Mouse (Mus musculus): ENCODE data around the gene Myh11.
"Not testable (repeated sequence)": the region's sequence is repeated elsewhere in the genome, so short reads cannot be mapped to it uniquely, and the experiment has no call there.

The Myh11 gene

DNA sequence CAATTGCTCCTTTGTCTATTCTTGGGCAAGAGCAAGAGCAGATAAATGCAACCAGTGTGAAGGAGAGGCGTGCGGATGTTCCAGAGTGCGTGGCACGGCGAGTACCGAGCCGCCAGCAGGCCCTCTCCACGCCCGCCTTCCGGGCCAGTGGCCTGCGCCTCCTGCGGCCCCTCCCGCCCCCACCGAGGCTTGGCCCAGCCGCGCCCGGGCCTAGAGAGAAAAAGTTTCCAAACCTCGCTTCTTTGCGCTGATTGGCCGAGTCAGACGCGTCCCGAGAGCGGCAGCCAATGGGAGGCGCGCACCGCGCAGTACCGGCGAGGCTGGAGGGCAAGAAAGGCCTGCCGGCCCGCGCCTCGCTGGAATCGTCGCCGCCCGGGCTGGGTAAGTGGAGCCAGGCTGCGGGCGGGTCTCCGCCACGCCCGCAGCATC, 128.2 kb downstream of the Myh11 start, which contains the start of the genes Nde1 and Marf1:
Nde1 (plus strand) TSS at position 288 of the 429 bp plus-strand sequence.
Marf1 (minus strand) TSS at position 364 of the 429 bp plus-strand sequence.
- peak; percentile 80 for DNase-seq (ENCODE audit: low spot score)

DNA sequence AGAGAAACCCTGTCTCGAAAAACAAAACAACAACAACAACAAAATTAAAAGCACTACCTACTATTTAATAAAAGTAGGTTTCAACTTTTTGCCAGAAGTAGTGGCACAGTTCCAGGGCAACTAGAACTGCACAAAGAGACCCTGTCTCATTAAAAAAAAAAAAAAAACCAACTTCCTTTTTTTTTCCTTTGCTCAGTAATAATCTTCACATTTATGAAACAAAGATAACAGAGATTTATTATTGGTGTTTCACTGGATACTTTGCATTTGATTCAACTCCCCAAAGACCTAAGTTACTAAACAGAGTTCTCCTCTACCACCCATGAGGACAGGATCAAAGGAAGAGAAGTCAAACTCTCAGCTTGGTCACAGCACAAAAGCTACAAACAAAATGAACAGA, 130.2 kb downstream of the Myh11 start:
- DNase-seq (ENCODE audit: low spot score) = no peak

DNA sequence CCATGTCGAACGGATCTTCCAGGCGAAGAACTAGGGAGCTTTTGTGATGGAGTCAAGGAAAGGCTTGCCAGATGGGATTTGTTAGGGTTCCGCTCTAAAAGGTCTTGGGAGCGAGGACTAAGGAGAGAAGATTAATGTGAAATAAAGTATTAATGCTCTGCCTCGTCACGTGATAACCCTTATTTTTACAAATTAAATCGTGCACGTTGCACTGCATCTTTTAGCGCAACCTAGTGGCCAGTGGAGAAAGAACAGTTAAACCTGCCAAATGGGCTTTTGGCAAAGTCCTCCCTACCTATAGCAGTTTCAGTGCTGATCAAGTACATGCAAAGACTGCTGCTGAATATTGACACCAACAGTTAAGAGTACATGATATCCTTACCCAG, 131.4 kb downstream of the Myh11 start:
- DNase-seq (ENCODE audit: low spot score) = peak; percentile 56

DNA sequence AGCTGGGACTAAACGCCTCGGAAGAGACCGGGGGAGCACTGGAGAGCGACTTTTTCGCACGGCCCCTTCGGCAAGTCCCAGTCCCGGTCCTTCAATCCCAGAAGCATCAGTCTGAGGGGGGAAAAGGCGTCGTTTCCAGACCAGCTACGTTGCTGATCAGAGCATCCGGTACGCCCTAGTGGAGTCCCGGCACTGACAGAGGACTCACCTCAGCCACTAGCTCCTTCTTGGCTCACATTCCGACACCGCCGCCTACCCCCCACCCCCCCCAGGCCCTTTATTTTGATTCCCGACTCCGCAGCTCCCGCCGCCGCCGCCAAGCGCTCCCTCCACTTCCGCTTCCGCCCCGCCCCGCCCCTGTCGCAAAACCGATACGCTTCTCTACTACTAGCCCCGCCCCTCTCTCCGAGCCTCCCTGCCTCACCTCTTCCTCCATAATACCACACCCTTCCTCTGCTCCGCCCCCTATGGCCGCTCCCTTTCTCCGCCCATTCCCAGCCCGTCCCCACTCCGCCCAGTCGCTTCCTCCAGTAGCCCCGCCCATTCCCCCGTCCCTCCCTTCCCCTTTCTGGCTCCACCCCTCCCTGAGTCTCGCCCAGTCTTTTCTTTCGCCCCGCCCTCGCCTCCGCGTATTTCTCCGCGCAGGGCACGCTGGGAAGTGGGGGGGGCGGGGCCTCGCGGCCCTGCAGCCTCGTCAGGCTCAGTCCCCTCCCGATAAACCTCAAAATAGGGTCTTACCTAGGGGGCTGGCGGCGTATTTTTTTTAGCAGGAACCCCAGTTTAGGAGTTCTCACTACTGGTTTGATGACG, 132.0 kb downstream of the Myh11 start:
- DNase-seq (ENCODE audit: low spot score) = peak; percentile 98

DNA sequence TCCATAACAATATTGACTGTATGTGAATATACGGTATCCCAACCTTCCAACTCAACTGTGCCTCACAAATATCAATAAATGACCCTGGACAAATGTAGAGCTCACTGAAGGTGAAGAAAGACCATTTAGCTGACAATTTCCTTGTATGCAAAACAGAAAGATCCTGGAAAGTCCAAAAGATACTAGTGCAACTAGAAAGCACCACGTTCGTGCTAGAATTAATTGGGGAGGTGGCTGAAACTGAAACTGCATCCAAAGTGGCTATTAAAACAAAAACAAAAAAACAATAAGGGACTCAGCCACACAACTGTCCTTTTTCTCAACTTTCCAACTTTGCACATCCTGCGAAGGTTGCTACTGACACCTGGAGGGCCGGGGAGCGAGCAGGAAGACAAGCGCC, 132.6 kb downstream of the Myh11 start:
- DNase-seq (ENCODE audit: low spot score) = no peak

DNA sequence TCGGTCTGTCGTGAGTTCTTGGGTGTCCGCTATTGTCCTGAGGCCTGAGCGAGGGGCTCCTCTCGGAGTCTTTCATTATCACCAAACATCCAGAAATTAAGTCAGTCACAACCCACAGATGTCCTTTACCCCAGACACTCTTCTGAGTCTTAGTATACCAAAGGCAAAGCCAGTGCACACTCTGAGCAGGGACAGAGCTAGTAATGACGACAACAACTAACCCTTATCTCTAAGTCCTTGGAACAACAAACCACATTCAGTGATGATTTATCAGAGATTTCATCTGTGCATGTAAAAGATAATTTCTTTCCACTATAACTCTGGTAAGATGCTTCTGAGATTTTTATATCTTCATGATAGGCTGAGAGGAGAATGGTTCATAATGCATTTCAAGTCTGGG, 134.9 kb downstream of the Myh11 start:
- DNase-seq (ENCODE audit: low spot score) = no peak

DNA sequence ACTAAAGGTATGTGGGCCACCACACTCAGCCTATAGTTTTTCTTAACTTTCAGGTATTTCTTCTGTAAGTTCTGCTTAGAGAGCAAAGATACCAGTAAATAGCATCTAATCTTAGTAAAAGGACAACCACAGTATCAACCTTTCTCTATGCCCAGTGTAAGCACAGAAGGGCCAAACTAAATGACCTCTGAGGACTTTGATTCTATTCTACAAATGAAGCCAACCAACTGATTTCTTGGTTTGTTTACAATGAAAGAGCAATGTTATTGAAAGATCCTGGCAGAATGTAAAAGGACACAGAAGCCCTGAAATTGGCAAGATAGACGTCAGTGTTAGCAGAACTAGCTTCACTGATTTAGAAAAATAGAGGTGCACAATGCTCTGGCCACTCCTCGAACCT, 135.5 kb downstream of the Myh11 start:
- not testable (repeated sequence) for DNase-seq (ENCODE audit: low spot score)

DNA sequence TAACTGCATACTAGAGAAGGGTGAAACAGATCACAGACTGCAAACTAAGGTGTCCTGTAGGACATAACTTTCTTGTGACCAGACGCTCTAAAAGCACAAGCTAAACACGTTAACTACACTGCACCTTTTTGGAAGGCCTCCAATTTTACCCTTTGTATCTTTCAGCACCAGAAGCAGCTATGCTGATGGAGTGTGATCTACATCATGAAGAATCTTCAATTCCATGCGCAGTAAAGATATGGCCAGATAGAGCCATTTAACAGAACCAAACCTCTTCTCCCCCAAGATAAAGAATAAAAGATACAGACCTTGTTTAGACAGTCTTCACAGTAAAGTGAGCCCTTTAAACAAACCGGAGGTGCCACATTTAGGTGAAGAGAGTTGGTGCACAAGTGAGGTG, 139.5 kb downstream of the Myh11 start:
- DNase-seq (ENCODE audit: low spot score) = no peak

DNA sequence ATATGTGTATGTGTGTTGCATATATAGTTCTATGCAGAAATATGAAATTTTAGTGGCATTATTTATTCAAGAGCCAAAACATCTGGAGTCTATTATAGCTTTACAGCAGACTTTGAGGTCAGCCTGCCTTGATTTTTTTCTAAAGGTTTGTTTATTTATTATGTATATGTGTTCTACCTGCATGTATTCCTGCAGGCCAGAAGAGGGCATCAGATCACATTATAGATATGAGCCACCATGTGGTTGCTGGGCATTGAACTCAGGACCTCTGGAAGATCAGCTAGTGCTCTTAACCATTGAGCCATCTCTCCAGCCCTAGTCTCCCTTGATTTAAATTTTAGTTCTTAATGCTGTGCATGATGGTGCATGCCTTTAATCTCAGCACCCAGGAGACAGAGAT, 143.5 kb downstream of the Myh11 start:
- no peak for DNase-seq (ENCODE audit: low spot score)

Measured in urinary bladder, postnatal 25 days (tissue).